Mouse (Mus musculus) liver, postnatal 0 days (tissue): ENCODE results near the gene Mrpl55. TPM values are rescaled to one million over a fixed set of nuclear protein-coding genes. Genes with fewer than 3 reads are reported as not detected.

ENCODE experiments used
- ATAC-seq: fragments of 200-750 bp; cut with Nextera tagmentation; 2 replicates; pipeline ENCODE4 v1.8.0; 2017; ENCODE audit warnings: mild to moderate bottlenecking, moderate library complexity
- DNase-seq: peaks from one replicate; pipeline ENCODE4 v3.0.0-alpha.2; 2016
- H3K27ac ChIP-seq: fragments of 300-500 bp; sonication (generic); 2 replicates; pipeline ENCODE4 v1.5.1; 2014; ENCODE audit warnings: antibody characterized with exemption, moderate library complexity, mild to moderate bottlenecking, low read depth
- H3K27me3 ChIP-seq: fragments of 300-500 bp; sonication (generic); 2 replicates; pipeline ENCODE4 v1.6.1; 2014; ENCODE audit warnings: low read length, control low read depth, mixed read lengths; ENCODE audit not compliant: insufficient read depth
- H3K36me3 ChIP-seq: fragments of 300-500 bp; sonication (generic); replicated peaks from 2 replicates; pipeline ENCODE4 v1.6.1; 2014; ENCODE audit warnings: mild to moderate bottlenecking, control low read depth, low read length, moderate library complexity, mixed read lengths; ENCODE audit not compliant: insufficient read depth
- H3K4me1 ChIP-seq: fragments of 300-500 bp; sonication (generic); 2 replicates; pipeline ENCODE4 v1.6.1; 2014; ENCODE audit warnings: antibody characterized with exemption, mild to moderate bottlenecking, control low read depth; ENCODE audit not compliant: insufficient read depth
- H3K4me2 ChIP-seq: fragments of 300-500 bp; sonication (generic); 2 replicates; pipeline ENCODE4 v1.6.1; 2014; ENCODE audit warnings: low read depth, mild to moderate bottlenecking, low read length, moderate library complexity, mixed read lengths
- H3K4me3 ChIP-seq: fragments of 300-500 bp; sonication (generic); 2 replicates; pipeline ENCODE4 v1.5.1; 2014; ENCODE audit warnings: low read depth, low read length
- H3K9ac ChIP-seq: fragments of 300-500 bp; sonication (generic); replicated peaks from 2 replicates; pipeline ENCODE4 v1.6.1; 2014; ENCODE audit warnings: mild to moderate bottlenecking, moderate library complexity
- H3K9me3 ChIP-seq: fragments of 300-500 bp; sonication (generic); 2 replicates; pipeline ENCODE4 v1.6.1; 2016; ENCODE audit warnings: mild to moderate bottlenecking, control low read depth, low read length, mixed read lengths
- CTCF ChIP-seq: sonication (generic); IDR thresholded peaks from 2 replicates; pipeline ENCODE4 v1.5.1; 2016; ENCODE audit warnings: antibody characterized with exemption, low read depth
- EP300 ChIP-seq: IDR thresholded peaks from 2 replicates; pipeline ENCODE4 v1.6.1; 2016; ENCODE audit warnings: antibody characterized with exemption, low read depth, mild to moderate bottlenecking
- WGBS: fragments of 180-500 bp; shearing (Covaris S2); extraction: QIAGEN DNeasy Blood & Tissue Kit; methylation state at CpG from one replicate; pipeline ENCODE4 v1.1.7; 2014; ENCODE audit not compliant: insufficient replicate concordance; 5-methylcytosine and 5-hydroxymethylcytosine counted together
- polyA plus RNA-seq: library from polyadenylated mRNA; unstranded; fragments of >200 nt; fragmentation: Nextera tagmentation; extraction: Ambion mirVana; gene quantifications from 2 replicates; pipeline ENCODE4 v1.2.1, GENCODE M21; 2015

Gene Mrpl55
- polyA plus RNA-seq, 1 experiment from 2014 or later: 65.2 TPM

- WGBS: 86% methylated on average over 5 of the region's 5 CpGs
- DNase-seq (no peak), ATAC-seq (no peak)
- Histone ChIP-seq H3K4me2 (no peak overlapping the region), H3K36me3 (peaks cover 15% of the 10 kb centered on the region; the same call in 1 of the 2 replicates), H3K27ac (no peak overlapping the region), H3K9ac (no peak overlapping the region), H3K4me1 (peaks cover 17% of the 10 kb centered on the region; the same call in 1 of the 2 replicates), H3K4me3 (no peak overlapping the region), H3K27me3 (no peaks in the 10 kb centered on the region), H3K9me3 (no peaks in the 10 kb centered on the region)
- TF ChIP-seq CTCF (no peak), EP300 (no peak)
These were observed 16.8 kb upstream of the Mrpl55 start for GRCm38 (mm10) chr11:59185490-59185889.

- WGBS: 73% methylated on average over 6 of the region's 6 CpGs
- Histone ChIP-seq H3K4me2 (no peak overlapping the region), H3K27ac (no peak overlapping the region), H3K4me1 (peaks cover 25% of the 10 kb centered on the region), H3K9ac (no peak overlapping the region), H3K4me3 (no peak overlapping the region), H3K36me3 (peaks cover 15% of the 10 kb centered on the region; the same call in 1 of the 2 replicates), H3K9me3 (no peaks in the 10 kb centered on the region), H3K27me3 (no peaks in the 10 kb centered on the region)
- TF ChIP-seq CTCF (no peak), EP300 (no peak)
- DNase-seq (no peak), ATAC-seq (no peak)
These were observed 14.6 kb upstream of the Mrpl55 start for GRCm38 (mm10) chr11:59187706-59188105.

GRCm38 (mm10) chr11:59191231-59192058, 10.8 kb upstream of the Mrpl55 start:
- Histone ChIP-seq H3K36me3 (no peaks in the 10 kb centered on the region), H3K27me3 (no peaks in the 10 kb centered on the region), H3K9me3 (no peaks in the 10 kb centered on the region), H3K27ac (peak overlapping the region; percentile 95), H3K9ac (peak overlapping the region; percentile 62), H3K4me3 (peak overlapping the region; percentile 67), H3K4me2 (peak overlapping the region; percentile 99), H3K4me1 (peaks cover 21% of the 10 kb centered on the region)
- WGBS: 0% methylated on average over 40 of the region's 59 CpGs
- peak; percentile 92 for DNase-seq
- ATAC-seq: peak; percentile 98
- TF ChIP-seq EP300 (peak; percentile 32; the same call in 1 of the 2 replicates), CTCF (no peak)

- H3K4me1 ChIP-seq: peaks cover 21% of the 10 kb centered on the region
- peak within 1 kb of the TSS; percentile 67 for H3K4me3 ChIP-seq
- no peak for ATAC-seq
These were observed 10.3 kb upstream of the Mrpl55 start, which contains the start of gene Guk1 for GRCm38 (mm10) chr11:59192059-59192386. TSS of gene Guk1 (minus strand) at chr11:59192212.

GRCm38 (mm10) chr11:59196230-59196629, 6.1 kb upstream of the Mrpl55 start:
- Histone ChIP-seq H3K27ac (no peak overlapping the region), H3K9ac (no peak overlapping the region), H3K27me3 (no peaks in the 10 kb centered on the region), H3K9me3 (no peaks in the 10 kb centered on the region), H3K4me2 (no peak overlapping the region), H3K36me3 (peaks cover 11% of the 10 kb centered on the region), H3K4me1 (peaks cover 14% of the 10 kb centered on the region), H3K4me3 (no peak overlapping the region)
- DNase-seq: no peak
- ATAC-seq: no peak
- TF ChIP-seq CTCF (no peak), EP300 (no peak)

More at GRCm38 (mm10) chr11:59192059-59192386, 10.3 kb upstream of the Mrpl55 start, which contains the start of gene Guk1:
- Histone ChIP-seq H3K9me3 (no peaks in the 10 kb centered on the region), H3K4me2 (peak within 1 kb of the TSS; percentile 99), H3K27me3 (no peaks in the 10 kb centered on the region), H3K36me3 (no peaks in the 10 kb centered on the region), H3K9ac (peak within 1 kb of the TSS; percentile 62), H3K27ac (peak within 1 kb of the TSS; percentile 95)
- WGBS: 4% methylated on average over 16 of the region's 16 CpGs
- TF ChIP-seq CTCF (no peak), EP300 (peak; percentile 10; the same call in 1 of the 2 replicates)
- DNase-seq: no peak

GRCm38 (mm10) chr11:59201216-59202002, 877 bp upstream of the Mrpl55 start:
- H3K27me3 ChIP-seq: no peaks in the 10 kb centered on the region

More at GRCm38 (mm10) chr11:59201216-59202002, 877 bp upstream of the Mrpl55 start:
- H3K4me3 ChIP-seq: peak overlapping the region; percentile 81
- no peaks in the 10 kb centered on the region for H3K9me3 ChIP-seq
- peaks cover 16% of the 10 kb centered on the region for H3K4me1 ChIP-seq
- peak; percentile 8 for ATAC-seq
- H3K4me2 ChIP-seq: peak overlapping the region; percentile 95
- peaks cover 34% of the 10 kb centered on the region for H3K36me3 ChIP-seq
- peak; percentile 40 for DNase-seq
- TF ChIP-seq CTCF: no peak
- no peak for TF ChIP-seq EP300
- H3K27ac ChIP-seq: peak overlapping the region; percentile 92
- H3K9ac ChIP-seq: peak overlapping the region; percentile 81
- 12% methylated on average over 16 of the region's 16 CpGs for WGBS
